Comparison of ENCODE assay signal across 12 mouse cellular contexts in the genomic region with DNA sequence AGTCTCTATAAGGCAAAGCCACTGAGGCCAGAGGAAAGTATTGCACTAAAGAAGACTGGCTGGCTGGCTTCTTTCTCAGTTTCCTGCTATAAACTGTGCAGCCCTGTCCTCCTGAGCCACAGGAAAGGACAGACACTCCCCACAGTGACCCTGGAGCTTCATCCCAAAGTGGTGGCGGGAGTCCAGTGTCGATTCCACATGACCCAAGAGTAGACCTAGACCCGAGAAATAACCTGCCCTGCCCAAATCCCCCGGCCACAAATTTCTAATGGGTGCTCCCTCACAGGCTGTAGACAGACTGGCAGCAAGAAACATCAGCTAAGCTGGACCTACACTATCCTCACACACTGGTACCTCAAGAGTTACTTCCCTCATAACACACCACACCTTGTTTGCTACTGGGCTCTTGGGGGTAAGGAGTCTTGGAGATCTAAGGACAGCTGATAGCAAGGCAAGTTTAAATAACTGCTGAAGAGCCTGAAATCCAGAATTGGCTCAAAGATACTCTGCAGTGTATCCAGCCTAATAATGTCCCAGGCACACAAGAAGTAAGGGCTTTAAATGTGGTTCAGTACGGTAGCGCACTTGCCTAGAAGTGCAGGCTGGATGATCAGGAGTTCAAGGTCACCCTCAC. TPM values are rescaled to one million over a fixed set of nuclear protein-coding genes. Genes with fewer than 3 reads are reported as not detected.
DNase-seq lines count a peak whose midpoint lies in the region; ATAC-seq lines count a peak whose summit lies in the region.
"Had no signal": no experiment of that assay in that cellular context is flagged by ENCODE, and none has a peak within 500 bp of the region (broad histone marks: within the 10 kb centered on the region; RNA-seq: fewer than 3 reads in every experiment).

No protein-coding gene starts in this region.

- no peak overlapping the region for H3K27ac ChIP-seq in heart, embryonic 12.5 days (ENCODE audit: poor library complexity, severe bottlenecking)
- peak overlapping the region; percentile 95 for H3K27ac ChIP-seq in lung, embryonic 15.5 days
- peak overlapping the region; percentile 98 for H3K27ac ChIP-seq in embryonic facial prominence, embryonic 15.5 days (replicated peaks)
- H3K27ac ChIP-seq in stomach, embryonic 14.5 days (ENCODE audit: low read length) = peak overlapping the region; percentile 77; the same call in 1 of the 2 replicates
- H3K27ac ChIP-seq: neural tube, embryonic 12.5 days had no signal

- H3K4me2 ChIP-seq in heart, embryonic 12.5 days = peak overlapping the region; percentile 96; the same call in 1 of the 2 replicates
- no peak overlapping the region for H3K4me2 ChIP-seq in lung, embryonic 15.5 days
- H3K4me2 ChIP-seq in embryonic facial prominence, embryonic 15.5 days (replicated peaks) = no peak overlapping the region
- H3K4me2 ChIP-seq in stomach, embryonic 14.5 days (replicated peaks; ENCODE audit: low read depth, low read length) = no peak overlapping the region

- H3K36me3 ChIP-seq in heart, embryonic 12.5 days = no peaks in the 10 kb centered on the region
- no peaks in the 10 kb centered on the region for H3K36me3 ChIP-seq in lung, embryonic 15.5 days
- H3K36me3 ChIP-seq in embryonic facial prominence, embryonic 15.5 days = no peaks in the 10 kb centered on the region
- H3K36me3 ChIP-seq in stomach, embryonic 14.5 days (ENCODE audit: control insufficient read depth, insufficient read depth, low read length) = no peaks in the 10 kb centered on the region
- H3K36me3 ChIP-seq: midbrain, embryonic 13.5 days; neural tube, embryonic 12.5 days had no signal

- H3K9ac ChIP-seq in heart, embryonic 12.5 days = no peak overlapping the region
- no peak overlapping the region for H3K9ac ChIP-seq in lung, embryonic 15.5 days
- H3K9ac ChIP-seq in embryonic facial prominence, embryonic 15.5 days = no peak overlapping the region
- no peak overlapping the region for H3K9ac ChIP-seq in stomach, embryonic 14.5 days (replicated peaks; ENCODE audit: low read depth, low read length)

- no peak for DNase-seq in heart, adult 11 months
- DNase-seq in lung, postnatal 25 days (ENCODE audit: low spot score) = no peak
- DNase-seq: heart, postnatal 14 days; retina, postnatal 1 day had no signal

- WGBS in heart, embryonic 12.5 days = 78% methylated on average over 6 of the region's 6 CpGs
- WGBS in lung, embryonic 15.5 days = 71% methylated on average over 6 of the region's 6 CpGs
- 79% methylated on average over 6 of the region's 6 CpGs for WGBS in embryonic facial prominence, embryonic 15.5 days
- 81% methylated on average over 6 of the region's 6 CpGs for WGBS in stomach, embryonic 14.5 days

- no peak overlapping the region for H3K4me3 ChIP-seq in heart, embryonic 12.5 days
- no peak overlapping the region for H3K4me3 ChIP-seq in lung, embryonic 15.5 days
- H3K4me3 ChIP-seq in embryonic facial prominence, embryonic 15.5 days (replicated peaks) = no peak overlapping the region
- H3K4me3 ChIP-seq in stomach, embryonic 14.5 days (ENCODE audit: low read depth, low read length) = no peak overlapping the region
- H3K4me3 ChIP-seq: neural tube, embryonic 12.5 days had no signal

- 0 out of 2 replicates have a peak, but pooled peaks cover 3% of the 10 kb centered on the region for H3K27me3 ChIP-seq in heart, embryonic 12.5 days (replicated peaks)
- no peaks in the 10 kb centered on the region for H3K27me3 ChIP-seq in lung, embryonic 15.5 days
- no peaks in the 10 kb centered on the region for H3K27me3 ChIP-seq in embryonic facial prominence, embryonic 15.5 days
- no peaks in the 10 kb centered on the region for H3K27me3 ChIP-seq in stomach, embryonic 14.5 days (ENCODE audit: control insufficient read depth, insufficient read depth, low read length)
- H3K27me3 ChIP-seq: neural tube, embryonic 12.5 days had no signal

- no peaks in the 10 kb centered on the region for H3K9me3 ChIP-seq in heart, embryonic 12.5 days (replicated peaks)
- no peaks in the 10 kb centered on the region for H3K9me3 ChIP-seq in lung, embryonic 15.5 days
- H3K9me3 ChIP-seq in embryonic facial prominence, embryonic 15.5 days (replicated peaks) = no peaks in the 10 kb centered on the region
- H3K9me3 ChIP-seq in stomach, embryonic 14.5 days (ENCODE audit: control insufficient read depth, low read depth, low read length) = no peaks in the 10 kb centered on the region
- H3K9me3 ChIP-seq: midbrain, embryonic 13.5 days; neural tube, embryonic 12.5 days had no signal

- ATAC-seq in heart, embryonic 12.5 days (ENCODE audit: insufficient number of reproducible peaks, low FRiP score) = no peak
- ATAC-seq in lung, embryonic 15.5 days (ENCODE audit: borderline replicate concordance, extremely low read depth, low FRiP score, low TSS enrichment) = no peak
- no peak for ATAC-seq in embryonic facial prominence, embryonic 15.5 days (ENCODE audit: insufficient number of reproducible peaks, low FRiP score, low TSS enrichment, low read depth)
- no peak for ATAC-seq in stomach, embryonic 14.5 days (ENCODE audit: insufficient number of reproducible peaks, insufficient read depth, low FRiP score, low read depth)
- ATAC-seq in granulocyte monocyte progenitor cell, adult 5-6 weeks (replicated peaks; ENCODE audit: poor library complexity, severe bottlenecking) = no peak
- ATAC-seq: inflammation-experienced regulatory T-cells, adult 6 months; midbrain, embryonic 13.5 days had no signal

- peaks cover 51% of the 10 kb centered on the region for H3K4me1 ChIP-seq in heart, embryonic 12.5 days (replicated peaks)
- H3K4me1 ChIP-seq in lung, embryonic 15.5 days = peaks cover 57% of the 10 kb centered on the region
- H3K4me1 ChIP-seq in embryonic facial prominence, embryonic 15.5 days = peaks cover 63% of the 10 kb centered on the region
- H3K4me1 ChIP-seq in stomach, embryonic 14.5 days (ENCODE audit: control insufficient read depth, insufficient read depth, low read length) = peaks cover 52% of the 10 kb centered on the region

RNA-seq across cellular contexts. Expression of a gene that starts 1.7 kb away (rescaled TPM):
- polyA plus RNA-seq in heart, embryonic 12.5 days (2016; fragmentation: Nextera tagmentation; extraction: Ambion mirVana) = 17.0 and 18.6 TPM in 2 replicates
- 28.7 and 30.5 TPM in 2 replicates for polyA plus RNA-seq in lung, embryonic 15.5 days (2015; fragmentation: Nextera tagmentation; extraction: Ambion mirVana)
- polyA plus RNA-seq in embryonic facial prominence, embryonic 15.5 days (2015; fragmentation: Nextera tagmentation; extraction: Ambion mirVana) = 39.3 and 41.8 TPM in 2 replicates
- 32.7 and 33.4 TPM in 2 replicates for polyA plus RNA-seq in stomach, embryonic 14.5 days (2014; fragmentation: Nextera tagmentation; extraction: Ambion mirVana)
- 47.9 and 77.4 TPM in 2 replicates for total RNA-seq in granulocyte monocyte progenitor cell, adult 5-6 weeks (2014; fragmentation: Nextera tagmentation)
- total RNA-seq in granulocyte monocyte progenitor cell, adult 5-6 weeks (2017) = 5.3 and 11.8 TPM in 2 replicates
